Mouse (Mus musculus) brain, embryonic 14.5 days (tissue): Measurements from ENCODE around the gene Fzr1.

Experiments used
- CTCF ChIP-seq: fragments of 200-500 bp; IDR thresholded peaks from 2 replicates; pipeline ENCODE4 v1.5.1; 2012; ENCODE audit warnings: inconsistent platforms, mild to moderate bottlenecking, moderate library complexity, borderline replicate concordance; ENCODE audit not compliant: insufficient read depth, insufficient read length; ENCODE audit errors: extremely low read depth
- POLR2A ChIP-seq: fragments of 200-500 bp; IDR thresholded peaks from 2 replicates; pipeline ENCODE4 v1.6.1; 2012; ENCODE audit warnings: mild to moderate bottlenecking, inconsistent platforms, borderline replicate concordance; ENCODE audit not compliant: poor library complexity, insufficient read depth, insufficient read length, severe bottlenecking; ENCODE audit errors: extremely low read depth

GRCm38 (mm10) chr10:81399798-81400308 lies 21.5 kb upstream of the Fzr1 start:
- no peak for TF ChIP-seq CTCF
- TF ChIP-seq POLR2A: no peak
